Comparison of ENCODE assay signal across 8 mouse cellular contexts in the genomic region with DNA sequence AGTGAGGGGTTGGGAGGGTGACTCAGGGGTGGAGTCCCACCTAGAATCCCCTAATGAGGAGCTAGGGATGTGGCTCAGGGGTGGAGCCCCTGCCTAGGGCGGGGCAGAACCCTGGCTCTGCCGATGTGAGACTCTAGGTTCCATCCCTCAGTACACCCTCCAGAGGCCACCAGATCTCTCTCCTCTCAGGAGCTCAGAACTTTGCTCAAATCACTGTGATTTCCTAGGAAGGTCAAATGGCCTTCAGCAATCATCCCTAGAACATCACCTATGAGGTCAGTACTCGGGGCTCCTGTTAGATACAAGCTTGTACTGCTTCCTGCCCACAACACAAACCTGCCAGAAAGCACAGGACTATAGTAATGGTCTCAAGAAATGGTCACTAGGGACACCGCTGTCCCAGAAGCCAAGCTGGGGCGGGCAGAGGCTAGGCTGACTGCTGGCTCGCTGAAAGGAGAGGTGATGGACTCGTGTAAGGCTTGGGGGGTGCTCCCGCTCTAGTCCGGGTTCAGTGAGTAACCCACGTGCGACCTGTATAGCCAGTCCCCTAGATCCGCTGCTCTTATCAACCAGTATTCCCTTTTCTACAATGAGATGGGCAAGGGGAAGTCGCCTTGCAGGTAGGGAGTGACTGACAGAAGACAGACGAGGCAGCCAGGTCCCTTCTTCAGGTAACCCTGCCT. TPM values are rescaled to one million over a fixed set of nuclear protein-coding genes. Genes with fewer than 3 reads are reported as not detected.
DNase-seq lines count a peak whose midpoint lies in the region; ATAC-seq and TF ChIP-seq lines count a peak whose summit lies in the region.

No protein-coding gene starts in this region.

- H3K27me3 ChIP-seq in heart, embryonic 12.5 days (replicated peaks), result no peaks in the 10 kb centered on the region
- H3K27me3 ChIP-seq in G1E (ENCODE audit: insufficient read depth, low read length), result no peaks in the 10 kb centered on the region
- H3K27me3 ChIP-seq in forebrain, embryonic 16.5 days (replicated peaks; ENCODE audit: control insufficient read depth, insufficient read depth, low read length), result no peaks in the 10 kb centered on the region
- no peaks in the 10 kb centered on the region for H3K27me3 ChIP-seq in liver, embryonic 14.5 days (ENCODE audit: control insufficient read depth, insufficient read depth, low read length)
- H3K27me3 ChIP-seq in stomach, embryonic 15.5 days (replicated peaks), result no peaks in the 10 kb centered on the region

- H3K4me1 ChIP-seq in heart, embryonic 12.5 days (replicated peaks), result peaks cover 23% of the 10 kb centered on the region
- peaks cover 38% of the 10 kb centered on the region for H3K4me1 ChIP-seq in G1E (ENCODE audit: insufficient read depth, low read depth, low read length)
- peaks cover 8% of the 10 kb centered on the region for H3K4me1 ChIP-seq in forebrain, embryonic 16.5 days (replicated peaks; ENCODE audit: control insufficient read depth, insufficient read depth, low read length)
- H3K4me1 ChIP-seq in liver, embryonic 14.5 days (replicated peaks; ENCODE audit: control insufficient read depth in 2 of 2, insufficient read depth in 2 of 2, low read length in 1 of 2), result peaks cover 0 to 10% of the 10 kb centered on the region in 2 experiments; a peak in 3 of 4 replicates
- H3K4me1 ChIP-seq in stomach, embryonic 15.5 days, result peaks cover 25% of the 10 kb centered on the region

- H3K27ac ChIP-seq in heart, embryonic 12.5 days (ENCODE audit: poor library complexity, severe bottlenecking), result peak overlapping the region; percentile 63; the same call in 1 of the 2 replicates
- H3K27ac ChIP-seq in forebrain, embryonic 16.5 days (ENCODE audit: low read length), result peak overlapping the region; percentile 68
- H3K27ac ChIP-seq in liver, embryonic 14.5 days, result peak overlapping the region; percentile 11
- H3K27ac ChIP-seq in stomach, embryonic 15.5 days, result peak overlapping the region; percentile 83

- ATAC-seq in heart, embryonic 12.5 days (ENCODE audit: insufficient number of reproducible peaks, low FRiP score), result peak; percentile 23; the same call in 1 of the 2 replicates
- ATAC-seq in G1E (ENCODE audit: extremely low read depth, insufficient number of reproducible peaks, low FRiP score, poor library complexity, severe bottlenecking), result no peak
- peak; percentile 21 for ATAC-seq in forebrain, embryonic 16.5 days
- ATAC-seq in liver, embryonic 14.5 days (ENCODE audit: insufficient read depth), result peak; percentile 60
- ATAC-seq in stomach, embryonic 15.5 days (ENCODE audit: insufficient read depth, low FRiP score, low read depth), result no peak

- 1% methylated on average over 14 of the region's 14 CpGs for WGBS in heart, embryonic 12.5 days
- WGBS in forebrain, embryonic 16.5 days, result 1% methylated on average over 14 of the region's 14 CpGs
- under 1% methylated on average over 14 of the region's 14 CpGs for WGBS in liver, embryonic 14.5 days (ENCODE audit: insufficient replicate concordance)
- WGBS in stomach, embryonic 15.5 days, result under 1% methylated on average over 14 of the region's 14 CpGs

- no peak for TF ChIP-seq CTCF in G1E (IDR thresholded peaks at IDR 0.05; ENCODE audit: low read depth, low read length)
- TF ChIP-seq CTCF in liver, embryonic 14.5 days (IDR thresholded peaks at IDR 0.05; ENCODE audit: low read depth), result 0 out of 2 replicates have a peak, but pooled peaks have one; percentile 5

- H3K36me3 ChIP-seq in heart, embryonic 12.5 days, result peaks cover 56% of the 10 kb centered on the region
- H3K36me3 ChIP-seq in G1E (replicated peaks), result peaks cover 80% of the 10 kb centered on the region
- peaks cover 15% of the 10 kb centered on the region for H3K36me3 ChIP-seq in forebrain, embryonic 16.5 days (ENCODE audit: control insufficient read depth, insufficient read depth)
- H3K36me3 ChIP-seq in liver, embryonic 14.5 days (replicated peaks; ENCODE audit: control insufficient read depth, insufficient read depth, low read depth), result peaks cover 10% of the 10 kb centered on the region
- H3K36me3 ChIP-seq in stomach, embryonic 15.5 days, result peaks cover 28% of the 10 kb centered on the region

- TF ChIP-seq EP300 in liver, embryonic 14.5 days (IDR thresholded peaks at IDR 0.05; ENCODE audit: low read depth), result no peak

- H3K9me3 ChIP-seq in heart, embryonic 12.5 days (replicated peaks), result no peaks in the 10 kb centered on the region
- no peaks in the 10 kb centered on the region for H3K9me3 ChIP-seq in G1E (replicated peaks)
- no peaks in the 10 kb centered on the region for H3K9me3 ChIP-seq in forebrain, embryonic 16.5 days (ENCODE audit: control insufficient read depth, low read length)
- no peaks in the 10 kb centered on the region for H3K9me3 ChIP-seq in liver, embryonic 14.5 days (ENCODE audit: control insufficient read depth, low read length)
- H3K9me3 ChIP-seq in stomach, embryonic 15.5 days, result no peaks in the 10 kb centered on the region

- no peak for DNase-seq in heart, postnatal 4 days
- DNase-seq in G1E (ENCODE audit: low spot score), result peak; percentile 50
- DNase-seq in liver, embryonic 14.5 days (ENCODE audit: low read depth in 3 of 3, low spot score in 3 of 3), result peak; percentile 22 to 35 (median 29)
- DNase-seq in urinary bladder, adult 2 months (ENCODE audit: low spot score), result no peak
- DNase-seq in urinary bladder, postnatal 10 days (ENCODE audit: low spot score), result no peak

- peak overlapping the region; percentile 92 for H3K4me3 ChIP-seq in heart, embryonic 12.5 days
- H3K4me3 ChIP-seq in G1E (ENCODE audit: low read depth, low read length), result peak overlapping the region; percentile 97
- peak overlapping the region; percentile 92 for H3K4me3 ChIP-seq in forebrain, embryonic 16.5 days (replicated peaks; ENCODE audit: low read length)
- H3K4me3 ChIP-seq in liver, embryonic 14.5 days (ENCODE audit: insufficient read depth in 1 of 2, low read depth in 2 of 2, low read length in 2 of 2), result peak overlapping the region; percentile 79 to 84
- H3K4me3 ChIP-seq in stomach, embryonic 15.5 days (replicated peaks), result peak overlapping the region; percentile 85

- H3K9ac ChIP-seq in heart, embryonic 12.5 days, result peak overlapping the region; percentile 78
- peak overlapping the region; percentile 82 for H3K9ac ChIP-seq in forebrain, embryonic 16.5 days (replicated peaks; ENCODE audit: low read depth, low read length)
- H3K9ac ChIP-seq in liver, embryonic 14.5 days (replicated peaks), result peak overlapping the region; percentile 82
- peak overlapping the region; percentile 76 for H3K9ac ChIP-seq in stomach, embryonic 15.5 days

- peak overlapping the region; percentile 91 for H3K4me2 ChIP-seq in heart, embryonic 12.5 days
- peak overlapping the region; percentile 97 for H3K4me2 ChIP-seq in forebrain, embryonic 16.5 days (ENCODE audit: low read length)
- peak overlapping the region; percentile 73 for H3K4me2 ChIP-seq in liver, embryonic 14.5 days (ENCODE audit: low read depth)
- H3K4me2 ChIP-seq in stomach, embryonic 15.5 days, result peak overlapping the region; percentile 76

RNA-seq across cellular contexts. Expression of a gene that starts 0.6 kb away (rescaled TPM):
- 72.9 and 73.2 TPM in 2 replicates for polyA plus RNA-seq in heart, embryonic 12.5 days (2016; fragmentation: Nextera tagmentation; extraction: Ambion mirVana)
- 10 to 100 TPM; 43.4 to 48.8 TPM for total RNA-seq in heart, postnatal 4 days (2021)
- total RNA-seq in G1E (2014; fragmentation: Nextera tagmentation), result 19.9 and 22.0 TPM in 2 replicates
- 32.3 and 36.2 TPM in 2 replicates for total RNA-seq in G1E (2017)
- polyA plus RNA-seq in G1E (2012), result 27.3 and 36.6 TPM in 2 replicates
- 54.2 and 63.8 TPM in 2 replicates for polyA plus RNA-seq in forebrain, embryonic 16.5 days (2015; fragmentation: Nextera tagmentation; extraction: Ambion mirVana)
- polyA plus RNA-seq in liver, embryonic 14.5 days (2012; rRNA removed), result 35.9 and 37.3 TPM in 2 replicates
- 48.8 and 50.3 TPM in 2 replicates for polyA plus RNA-seq in liver, embryonic 14.5 days (2014; fragmentation: Nextera tagmentation; extraction: Ambion mirVana)
- polyA plus RNA-seq in stomach, embryonic 15.5 days (2015; fragmentation: Nextera tagmentation; extraction: Ambion mirVana), result 112 and 113 TPM in 2 replicates
- 42.0 and 51.0 TPM in 2 replicates for polyA plus RNA-seq in urinary bladder, adult 2 months (2012; rRNA removed)

RNA-seq across cellular contexts. Expression of a gene that starts 20.8 kb away (rescaled TPM):
- 4.8 and 5.0 TPM in 2 replicates for polyA plus RNA-seq in heart, embryonic 12.5 days (2016; fragmentation: Nextera tagmentation; extraction: Ambion mirVana)
- total RNA-seq in heart, postnatal 4 days (2021), result 1 to 10 TPM; 5.9 to 6.0 TPM
- 2.0 and 2.1 TPM in 2 replicates for total RNA-seq in G1E (2014; fragmentation: Nextera tagmentation)
- 2.8 and 3.2 TPM in 2 replicates for total RNA-seq in G1E (2017)
- polyA plus RNA-seq in G1E (2012), result 1.0 and 1.1 TPM in 2 replicates
- 10.1 and 10.2 TPM in 2 replicates for polyA plus RNA-seq in forebrain, embryonic 16.5 days (2015; fragmentation: Nextera tagmentation; extraction: Ambion mirVana)
- 1.5 and 1.8 TPM in 2 replicates for polyA plus RNA-seq in liver, embryonic 14.5 days (2012; rRNA removed)
- 2.4 and 2.7 TPM in 2 replicates for polyA plus RNA-seq in liver, embryonic 14.5 days (2014; fragmentation: Nextera tagmentation; extraction: Ambion mirVana)
- 13.2 and 14.8 TPM in 2 replicates for polyA plus RNA-seq in stomach, embryonic 15.5 days (2015; fragmentation: Nextera tagmentation; extraction: Ambion mirVana)
- 1.7 and 2.0 TPM in 2 replicates for polyA plus RNA-seq in urinary bladder, adult 2 months (2012; rRNA removed)

RNA-seq across cellular contexts. Expression of a gene that starts 35.6 kb away (rescaled TPM):
- 27.8 and 28.4 TPM in 2 replicates for polyA plus RNA-seq in heart, embryonic 12.5 days (2016; fragmentation: Nextera tagmentation; extraction: Ambion mirVana)
- 10 to 100 TPM; 29.1 to 31.2 TPM for total RNA-seq in heart, postnatal 4 days (2021)
- total RNA-seq in G1E (2014; fragmentation: Nextera tagmentation) (22.4 and 26.8 TPM in 2 replicates), G1E (2017) (13.0 and 14.4 TPM in 2 replicates)
- 61.8 and 62.4 TPM in 2 replicates for polyA plus RNA-seq in G1E (2012)
- 32.1 and 32.3 TPM in 2 replicates for polyA plus RNA-seq in forebrain, embryonic 16.5 days (2015; fragmentation: Nextera tagmentation; extraction: Ambion mirVana)
- 14.4 and 16.5 TPM in 2 replicates for polyA plus RNA-seq in liver, embryonic 14.5 days (2012; rRNA removed)
- 11.7 and 16.6 TPM in 2 replicates for polyA plus RNA-seq in liver, embryonic 14.5 days (2014; fragmentation: Nextera tagmentation; extraction: Ambion mirVana)
- 33.2 and 37.5 TPM in 2 replicates for polyA plus RNA-seq in stomach, embryonic 15.5 days (2015; fragmentation: Nextera tagmentation; extraction: Ambion mirVana)
- polyA plus RNA-seq in urinary bladder, adult 2 months (2012; rRNA removed), result 24.1 and 24.8 TPM in 2 replicates

RNA-seq across cellular contexts. Expression of a gene that starts 43.0 kb away (rescaled TPM):
- polyA plus RNA-seq in heart, embryonic 12.5 days (2016; fragmentation: Nextera tagmentation; extraction: Ambion mirVana), result 0.44 and 0.57 TPM in 2 replicates
- total RNA-seq in heart, postnatal 4 days (2021), result 1 to 10 TPM; 6.3 to 7.2 TPM
- total RNA-seq in G1E (2014; fragmentation: Nextera tagmentation) (2.7 and 4.0 TPM in 2 replicates), G1E (2017) (3.4 and 3.6 TPM in 2 replicates)
- polyA plus RNA-seq in G1E (2012), result 14.1 and 16.1 TPM in 2 replicates
- 10.1 and 10.7 TPM in 2 replicates for polyA plus RNA-seq in forebrain, embryonic 16.5 days (2015; fragmentation: Nextera tagmentation; extraction: Ambion mirVana)
- 0.92 and 1.1 TPM in 2 replicates for polyA plus RNA-seq in liver, embryonic 14.5 days (2012; rRNA removed)
- 0.43 and 0.71 TPM in 2 replicates for polyA plus RNA-seq in liver, embryonic 14.5 days (2014; fragmentation: Nextera tagmentation; extraction: Ambion mirVana)
- 1.3 and 1.4 TPM in 2 replicates for polyA plus RNA-seq in stomach, embryonic 15.5 days (2015; fragmentation: Nextera tagmentation; extraction: Ambion mirVana)
- 3.3 and 4.4 TPM in 2 replicates for polyA plus RNA-seq in urinary bladder, adult 2 months (2012; rRNA removed)

Comparison
In these comparisons a context has a peak if more than half of its experiments do, and no peak if none do; other contexts are left out.
1. ATAC-seq: peak in heart, embryonic 12.5 days (single experiment), forebrain, embryonic 16.5 days (single experiment) and liver, embryonic 14.5 days (single experiment); none in G1E (single experiment) and stomach, embryonic 15.5 days (single experiment).
2. H3K27ac ChIP-seq: peak in every context shown above with its lines; median percentile 83 in stomach, embryonic 15.5 days; 68 in forebrain, embryonic 16.5 days; 63 in heart, embryonic 12.5 days; 11 in liver, embryonic 14.5 days.
3. DNase-seq: peak in G1E (single experiment) and liver, embryonic 14.5 days (3 of 3); none in heart, postnatal 4 days (single experiment), urinary bladder, adult 2 months (single experiment) and urinary bladder, postnatal 10 days (single experiment).
4. Peak in every context shown above with its lines, with median percentiles within 50 percentile points of each other: H3K4me2 ChIP-seq, H3K4me3 ChIP-seq and H3K9ac ChIP-seq.